Mouse (Mus musculus) forebrain, embryonic 13.5 days (tissue): ENCODE measurements around the gene Terb2. TPM values are rescaled to one million over a fixed set of nuclear protein-coding genes. Genes with fewer than 3 reads are reported as not detected.
"Not testable (repeated sequence)": the region's sequence is repeated elsewhere in the genome, so short reads cannot be mapped to it uniquely, and the experiment has no call there.

Experiments used
- ATAC-seq: fragments of 200-750 bp; cut with Nextera tagmentation; 2 replicates; pipeline ENCODE4 v1.8.0; 2017
- H3K27ac ChIP-seq: fragments of 300-500 bp; sonication (generic); 2 replicates; pipeline ENCODE4 v1.5.1; 2015; ENCODE audit warnings: inconsistent platforms, mild to moderate bottlenecking, moderate library complexity
- H3K27me3 ChIP-seq: fragments of 300-500 bp; sonication (generic); 2 replicates; pipeline ENCODE4 v1.6.1; 2015; ENCODE audit warnings: mild to moderate bottlenecking, inconsistent platforms
- H3K36me3 ChIP-seq: fragments of 300-500 bp; sonication (generic); 2 replicates; pipeline ENCODE4 v1.6.1; 2015; ENCODE audit warnings: mild to moderate bottlenecking, inconsistent platforms; ENCODE audit not compliant: poor library complexity, severe bottlenecking
- H3K4me1 ChIP-seq: fragments of 300-500 bp; sonication (generic); 2 replicates; pipeline ENCODE4 v1.6.1; 2015; ENCODE audit warnings: inconsistent platforms
- H3K4me2 ChIP-seq: fragments of 300-500 bp; sonication (generic); 2 replicates; pipeline ENCODE4 v1.6.1; 2015; ENCODE audit warnings: inconsistent platforms, mild to moderate bottlenecking, moderate library complexity
- H3K4me3 ChIP-seq: fragments of 300-500 bp; sonication (generic); 2 replicates; pipeline ENCODE4 v1.5.1; 2015; ENCODE audit warnings: mild to moderate bottlenecking, inconsistent platforms
- H3K9ac ChIP-seq: fragments of 300-500 bp; sonication (generic); 2 replicates; pipeline ENCODE4 v1.6.1; 2015; ENCODE audit warnings: mild to moderate bottlenecking, inconsistent platforms
- H3K9me3 ChIP-seq: fragments of 300-500 bp; sonication (generic); replicated peaks from 2 replicates; pipeline ENCODE4 v1.6.1; 2016; ENCODE audit warnings: inconsistent platforms
- WGBS: fragments of 180-500 bp; shearing (Covaris S2); methylation state at CpG from one replicate; pipeline ENCODE4 v1.1.7; 2015; 5-methylcytosine and 5-hydroxymethylcytosine counted together
- polyA plus RNA-seq: library from polyadenylated mRNA; unstranded; fragments of >200 nt; fragmentation: Nextera tagmentation; extraction: Ambion mirVana; gene quantifications from 2 replicates; pipeline ENCODE4 v1.2.1, GENCODE M21; 2015

Gene Terb2
- polyA plus RNA-seq, 1 experiment from 2014 or later, result not detected

- not testable (repeated sequence) for H3K36me3 ChIP-seq, H3K4me1 ChIP-seq, H3K4me2 ChIP-seq, H3K9me3 ChIP-seq, ATAC-seq, H3K9ac ChIP-seq, H3K4me3 ChIP-seq, H3K27me3 ChIP-seq, H3K27ac ChIP-seq
- WGBS, result 97% methylated on average over 4 of the region's 4 CpGs
Observed at GRCm38 (mm10) chr2:122217075-122217474, 31.0 kb downstream of the Terb2 start.

GRCm38 (mm10) chr2:122218234-122218633 lies 32.2 kb downstream of the Terb2 start:
- H3K4me2 ChIP-seq, result no peak overlapping the region
- 54% methylated on average over 2 of the region's 2 CpGs for WGBS
- no peak overlapping the region for H3K9ac ChIP-seq
- H3K9me3 ChIP-seq, result no peaks in the 10 kb centered on the region
- H3K27ac ChIP-seq, result no peak overlapping the region
- H3K4me3 ChIP-seq, result no peak overlapping the region
- H3K4me1 ChIP-seq, result no peaks in the 10 kb centered on the region
- no peak for ATAC-seq
- H3K36me3 ChIP-seq, result no peaks in the 10 kb centered on the region
- no peaks in the 10 kb centered on the region for H3K27me3 ChIP-seq

- Histone ChIP-seq H3K4me3 (no peak overlapping the region), H3K27me3 (no peaks in the 10 kb centered on the region), H3K4me2 (no peak overlapping the region), H3K4me1 (no peaks in the 10 kb centered on the region), H3K9me3 (no peaks in the 10 kb centered on the region), H3K9ac (no peak overlapping the region), H3K27ac (no peak overlapping the region), H3K36me3 (no peaks in the 10 kb centered on the region)
- 84% methylated on average over 4 of the region's 4 CpGs for WGBS
- no peak for ATAC-seq
Observed at GRCm38 (mm10) chr2:122221378-122221777, 35.3 kb downstream of the Terb2 start.

- H3K4me1 ChIP-seq, result no peaks in the 10 kb centered on the region
- WGBS, result 65% methylated on average over 5 of the region's 5 CpGs
- no peaks in the 10 kb centered on the region for H3K36me3 ChIP-seq
- no peak overlapping the region for H3K4me3 ChIP-seq
- no peak for ATAC-seq
- H3K4me2 ChIP-seq, result no peak overlapping the region
- H3K27ac ChIP-seq, result no peak overlapping the region
- H3K27me3 ChIP-seq, result no peaks in the 10 kb centered on the region
- no peak overlapping the region for H3K9ac ChIP-seq
- no peaks in the 10 kb centered on the region for H3K9me3 ChIP-seq
Observed at GRCm38 (mm10) chr2:122221798-122222197, 35.7 kb downstream of the Terb2 start.

GRCm38 (mm10) chr2:122222272-122222671 lies 36.2 kb downstream of the Terb2 start:
- no peak for ATAC-seq
- Histone ChIP-seq H3K4me2 (no peak overlapping the region), H3K4me1 (no peaks in the 10 kb centered on the region), H3K9me3 (no peaks in the 10 kb centered on the region), H3K9ac (no peak overlapping the region), H3K36me3 (no peaks in the 10 kb centered on the region), H3K27ac (no peak overlapping the region), H3K27me3 (no peaks in the 10 kb centered on the region), H3K4me3 (no peak overlapping the region)
- 94% methylated on average over 5 of the region's 5 CpGs for WGBS

GRCm38 (mm10) chr2:122223654-122224053 lies 37.6 kb downstream of the Terb2 start:
- Histone ChIP-seq H3K36me3 (no peaks in the 10 kb centered on the region), H3K9me3 (no peaks in the 10 kb centered on the region), H3K4me2 (no peak overlapping the region), H3K27ac (no peak overlapping the region), H3K9ac (no peak overlapping the region), H3K27me3 (no peaks in the 10 kb centered on the region), H3K4me1 (no peaks in the 10 kb centered on the region), H3K4me3 (no peak overlapping the region)
- no peak for ATAC-seq

GRCm38 (mm10) chr2:122230395-122230794 lies 44.3 kb downstream of the Terb2 start:
- Histone ChIP-seq H3K4me1 (peaks cover 8% of the 10 kb centered on the region), H3K4me3 (no peak overlapping the region), H3K27ac (no peak overlapping the region), H3K27me3 (no peaks in the 10 kb centered on the region), H3K9me3 (no peaks in the 10 kb centered on the region), H3K9ac (no peak overlapping the region), H3K36me3 (no peaks in the 10 kb centered on the region), H3K4me2 (no peak overlapping the region)
- no peak for ATAC-seq
- 88% methylated on average over 6 of the region's 6 CpGs for WGBS

- Histone ChIP-seq H3K4me1 (peaks cover 8% of the 10 kb centered on the region), H3K4me2 (no peak overlapping the region), H3K36me3 (no peaks in the 10 kb centered on the region), H3K4me3 (no peak overlapping the region), H3K9me3 (no peaks in the 10 kb centered on the region), H3K27ac (no peak overlapping the region), H3K27me3 (no peaks in the 10 kb centered on the region), H3K9ac (no peak overlapping the region)
- no peak for ATAC-seq
- 74% methylated on average over 9 of the region's 9 CpGs for WGBS
Observed at GRCm38 (mm10) chr2:122231616-122232015, 45.5 kb downstream of the Terb2 start.

GRCm38 (mm10) chr2:122233341-122233740 lies 47.3 kb downstream of the Terb2 start:
- H3K4me1 ChIP-seq, result peaks cover 8% of the 10 kb centered on the region
- WGBS, result 58% methylated on average over 5 of the region's 5 CpGs
- H3K4me2 ChIP-seq, result peak overlapping the region; percentile 72; the same call in 1 of the 2 replicates
- H3K4me3 ChIP-seq, result peak overlapping the region; percentile 54; the same call in 1 of the 2 replicates
- H3K27ac ChIP-seq, result no peak overlapping the region
- ATAC-seq, result no peak
- no peaks in the 10 kb centered on the region for H3K27me3 ChIP-seq
- no peaks in the 10 kb centered on the region for H3K9me3 ChIP-seq
- H3K9ac ChIP-seq, result no peak overlapping the region
- no peaks in the 10 kb centered on the region for H3K36me3 ChIP-seq

- H3K27ac ChIP-seq, result peak overlapping the region; percentile 80
- H3K4me3 ChIP-seq, result peak overlapping the region; percentile 54
- H3K36me3 ChIP-seq, result no peaks in the 10 kb centered on the region
- no peaks in the 10 kb centered on the region for H3K27me3 ChIP-seq
- ATAC-seq, result peak; percentile 44
- 6% methylated on average over 26 of the region's 26 CpGs for WGBS
- H3K4me2 ChIP-seq, result peak overlapping the region; percentile 72
- H3K9me3 ChIP-seq, result no peaks in the 10 kb centered on the region
- H3K9ac ChIP-seq, result peak overlapping the region; percentile 56
- peaks cover 8% of the 10 kb centered on the region for H3K4me1 ChIP-seq
Observed at GRCm38 (mm10) chr2:122233759-122234557, 47.9 kb downstream of the Terb2 start.

GRCm38 (mm10) chr2:122234611-122235288 lies 48.7 kb downstream of the Terb2 start, which contains the start of gene Sord:
Gene Sord, plus strand, starts transcription at chr2:122234749.
- Histone ChIP-seq H3K4me2 (peak within 1 kb of the TSS; percentile 72), H3K9me3 (no peaks in the 10 kb centered on the region), H3K27ac (peak within 1 kb of the TSS; percentile 80), H3K27me3 (no peaks in the 10 kb centered on the region), H3K4me1 (peaks cover 8% of the 10 kb centered on the region), H3K4me3 (peak within 1 kb of the TSS; percentile 54), H3K9ac (peak within 1 kb of the TSS; percentile 56), H3K36me3 (no peaks in the 10 kb centered on the region)
- 1% methylated on average over 34 of the region's 35 CpGs for WGBS
- ATAC-seq, result peak; percentile 96

GRCm38 (mm10) chr2:122235425-122235824 lies 49.4 kb downstream of the Terb2 start:
- peak overlapping the region; percentile 54 for H3K4me3 ChIP-seq
- H3K9me3 ChIP-seq, result no peaks in the 10 kb centered on the region
- peaks cover 8% of the 10 kb centered on the region for H3K4me1 ChIP-seq
- no peak overlapping the region for H3K9ac ChIP-seq
- no peak for ATAC-seq
- H3K27me3 ChIP-seq, result no peaks in the 10 kb centered on the region
- peak overlapping the region; percentile 72 for H3K4me2 ChIP-seq
- 83% methylated on average over 2 of the region's 2 CpGs for WGBS
- H3K36me3 ChIP-seq, result no peaks in the 10 kb centered on the region
- no peak overlapping the region for H3K27ac ChIP-seq
